8 mouse cellular contexts compared by ENCODE assay signal in genomic region chr7:24364827-24365226, GRCm38 (mm10). TPM values are rescaled to one million over a fixed set of nuclear protein-coding genes. Genes with fewer than 3 reads are reported as not detected.
A peak's percentile ranks its signal among the peaks of the same experiment; 100 is the strongest.
DNase-seq lines count a peak whose midpoint lies in the region.

No protein-coding gene starts in this region.

- peak overlapping the region; percentile 52 for H3K27ac ChIP-seq in macrophage

- H3K36me3 ChIP-seq in macrophage (ENCODE audit: inconsistent target): no peaks in the 10 kb centered on the region

- H3K4me3 ChIP-seq in macrophage (ENCODE audit: inconsistent target): no peak overlapping the region

- DNase-seq in ZHBTc4 (ENCODE audit: low read depth, low spot score): peak; percentile 90
- peak; percentile 81 to 91 for DNase-seq in cerebellum, postnatal 4 days (ENCODE audit: low spot score in 2 of 2)
- DNase-seq in gastrocnemius, adult 8-10 months (ENCODE audit: low spot score in 2 of 2): peak; percentile 61 to 64
- peak; percentile 86 for DNase-seq in hindlimb bud, embryonic 11.5 days (ENCODE audit: extremely low spot score, low read depth, low spot score)
- DNase-seq in left cerebral cortex, adult 18-20 months (ENCODE audit: low spot score in 2 of 2): peak; percentile 80 to 90
- peak; percentile 75 for DNase-seq in retina, postnatal 7 days (ENCODE audit: low read depth, low spot score)
- peak; percentile 59 for DNase-seq in urinary bladder, postnatal 10 days (ENCODE audit: low spot score)

- no peaks in the 10 kb centered on the region for H3K79me2 ChIP-seq in macrophage (ENCODE audit: inconsistent target)

- 23% methylated on average over 10 of the region's 10 CpGs for WGBS in macrophage (ENCODE audit: missing documents)

RNA-seq across cellular contexts. Expression of gene Kcnn4, which starts 5.2 kb away (rescaled TPM):
- under 1 TPM; 0.17 to 0.74 (median 0.24) TPM for total RNA-seq in gastrocnemius, adult 8-10 months (2022)
- under 1 TPM; 0.19 to 0.45 TPM for total RNA-seq in left cerebral cortex, adult 18-20 months (2021)
- total RNA-seq in macrophage (2018; cell fraction: chromatin; rRNA removed): 100 to 1,000 TPM in 4 of 26 experiments, 10 to 100 TPM in 21, 1 to 10 TPM in 1; 5.6 to 198 (median 45.1) TPM
- total RNA-seq in macrophage (2018; cell fraction: cytosol; rRNA removed): 10 to 100 TPM; 16.1 to 69.7 (median 46.9) TPM
- total RNA-seq in macrophage (2018; cell fraction: nucleus; rRNA removed): 100 to 1,000 TPM in 8 of 26 experiments, 10 to 100 TPM in 18; 15.3 to 160 (median 78.6) TPM
- polyA plus RNA-seq in macrophage (2018): 11.1 to 85.5 TPM (median 12.1 TPM) in 3 replicates

RNA-seq across cellular contexts. Expression of gene Lypd5, which starts 15.8 kb away (rescaled TPM):
- total RNA-seq in gastrocnemius, adult 8-10 months (2022): not detected
- total RNA-seq in left cerebral cortex, adult 18-20 months (2021): not detected
- not detected for total RNA-seq in macrophage (2018; cell fraction: chromatin; rRNA removed)
- total RNA-seq in macrophage (2018; cell fraction: cytosol; rRNA removed): not detected
- not detected for total RNA-seq in macrophage (2018; cell fraction: nucleus; rRNA removed)
- not detected in 3 replicates for polyA plus RNA-seq in macrophage (2018)

RNA-seq across cellular contexts. Expression of gene Tescl, which starts 31.1 kb away (rescaled TPM):
- not detected for total RNA-seq in gastrocnemius, adult 8-10 months (2022)
- not detected for total RNA-seq in left cerebral cortex, adult 18-20 months (2021)
- total RNA-seq in macrophage (2018; cell fraction: chromatin; rRNA removed): not detected
- total RNA-seq in macrophage (2018; cell fraction: cytosol; rRNA removed): under 1 TPM in 1 of 26 experiments, not detected in 25; 0.17 TPM
- total RNA-seq in macrophage (2018; cell fraction: nucleus; rRNA removed): not detected
- polyA plus RNA-seq in macrophage (2018): not detected in 3 replicates

RNA-seq across cellular contexts. Expression of gene Smg9, which starts 34.6 kb away (rescaled TPM):
- total RNA-seq in gastrocnemius, adult 8-10 months (2022): 10 to 100 TPM in 2 of 4 experiments, 1 to 10 TPM in 2; 8.8 to 10.4 (median 9.9) TPM
- 10 to 100 TPM; 40.2 to 43.0 TPM for total RNA-seq in left cerebral cortex, adult 18-20 months (2021)
- total RNA-seq in macrophage (2018; cell fraction: chromatin; rRNA removed): 100 to 1,000 TPM; 127 to 223 (median 160) TPM
- 10 to 100 TPM; 15.4 to 41.1 (median 24.8) TPM for total RNA-seq in macrophage (2018; cell fraction: cytosol; rRNA removed)
- 100 to 1,000 TPM in 11 of 26 experiments, 10 to 100 TPM in 15; 59.9 to 137 (median 93.6) TPM for total RNA-seq in macrophage (2018; cell fraction: nucleus; rRNA removed)
- polyA plus RNA-seq in macrophage (2018): 19.7 to 29.3 TPM (median 20.3 TPM) in 3 replicates

RNA-seq across cellular contexts. Expression of gene Zfp94, which starts 48.4 kb away (rescaled TPM):
- 1 to 10 TPM; 1.7 to 3.1 (median 2.9) TPM for total RNA-seq in gastrocnemius, adult 8-10 months (2022)
- 10 to 100 TPM; 12.2 to 14.1 TPM for total RNA-seq in left cerebral cortex, adult 18-20 months (2021)
- total RNA-seq in macrophage (2018; cell fraction: chromatin; rRNA removed): 10 to 100 TPM in 2 of 26 experiments, 1 to 10 TPM in 17, under 1 TPM in 2, not detected in 5; 0.53 to 11.8 (median 4.6) TPM
- total RNA-seq in macrophage (2018; cell fraction: cytosol; rRNA removed): 1 to 10 TPM in 15 of 26 experiments, under 1 TPM in 11; 0.24 to 2.2 (median 1.3) TPM
- total RNA-seq in macrophage (2018; cell fraction: nucleus; rRNA removed): 1 to 10 TPM in 13 of 26 experiments, under 1 TPM in 8, not detected in 5; 0.58 to 6.2 (median 1.6) TPM
- polyA plus RNA-seq in macrophage (2018): 1.0 to 2.1 TPM (median 1.5 TPM) in 3 replicates
